Comparison of ENCODE assay signal across 8 mouse cellular contexts in the genomic region with DNA sequence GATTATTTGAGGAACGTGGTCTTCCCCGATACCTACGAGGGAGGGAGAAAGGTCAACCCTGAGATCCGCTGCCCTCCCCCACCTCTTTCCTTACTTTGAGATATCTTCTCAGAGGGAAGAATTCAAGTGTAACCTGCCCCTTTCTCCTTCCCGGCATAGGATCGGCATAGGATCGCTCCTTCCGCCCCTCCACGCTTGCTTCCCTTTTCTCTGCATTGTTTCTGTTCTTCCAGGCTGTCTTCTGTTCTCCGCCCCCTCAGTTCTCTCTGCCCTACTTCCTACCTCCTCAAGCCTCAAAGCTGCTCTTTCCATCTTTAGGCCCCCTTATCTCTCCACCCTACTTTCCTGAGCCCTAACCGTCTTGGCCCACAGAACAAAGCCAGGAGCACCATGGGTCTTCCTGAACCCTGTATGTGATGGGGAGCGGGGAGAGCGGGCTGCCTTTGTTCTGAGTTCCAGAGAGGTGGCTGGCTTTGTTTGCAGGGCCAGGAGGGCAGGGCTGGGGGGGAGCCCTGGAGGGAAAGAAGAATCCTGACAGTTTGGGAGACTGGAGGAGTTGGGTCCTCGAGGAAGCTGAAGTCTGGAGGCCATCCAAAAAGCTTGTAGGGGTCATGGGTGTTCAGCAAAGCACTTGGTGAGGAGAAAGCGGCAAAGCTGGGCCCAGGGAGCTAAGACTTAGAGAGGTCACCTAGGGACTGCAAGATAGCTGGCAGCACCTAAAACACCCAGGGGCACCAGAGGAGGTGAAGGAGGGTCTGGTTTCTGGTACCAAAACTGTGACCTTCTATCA. TPM values are rescaled to one million over a fixed set of nuclear protein-coding genes. Genes with fewer than 3 reads are reported as not detected.
A peak's percentile ranks its signal among the peaks of the same experiment; 100 is the strongest.
DNase-seq lines count a peak whose midpoint lies in the region; ATAC-seq and TF ChIP-seq lines count a peak whose summit lies in the region.

No protein-coding gene starts in this region.

- no peaks in the 10 kb centered on the region for H3K9me3 ChIP-seq in midbrain, embryonic 11.5 days (ENCODE audit: control insufficient read depth, low read length)

- peak overlapping the region; percentile 98 for H3K27ac ChIP-seq in layer of hippocampus, adult 2 months
- peak overlapping the region; percentile 95 for H3K27ac ChIP-seq in bone marrow macrophage, adult 2 months (ENCODE audit: insufficient read depth, low read depth, low read length)
- H3K27ac ChIP-seq in midbrain, embryonic 11.5 days (ENCODE audit: low read depth, low read length), result peak overlapping the region; percentile 95

- no peak for TF ChIP-seq CTCF in layer of hippocampus, adult 2 months (conservative IDR thresholded peaks at IDR 0.05)
- no peak for TF ChIP-seq CTCF in bone marrow macrophage, adult 2 months (IDR thresholded peaks at IDR 0.05; ENCODE audit: low read depth, low read length)

- H3K9ac ChIP-seq in midbrain, embryonic 11.5 days (ENCODE audit: low read length), result peak overlapping the region; percentile 97

- ATAC-seq in midbrain, embryonic 11.5 days (ENCODE audit: low FRiP score), result no peak
- ATAC-seq in activated CD4-positive, CD25-positive, alpha-beta regulatory T cell, adult 4 months, result no peak

- peaks cover 58% of the 10 kb centered on the region for H3K4me1 ChIP-seq in bone marrow macrophage, adult 2 months (ENCODE audit: control insufficient read depth, insufficient read depth, low read length)
- H3K4me1 ChIP-seq in midbrain, embryonic 11.5 days (ENCODE audit: control insufficient read depth, insufficient read depth, low read length), result peaks cover 28% of the 10 kb centered on the region

- 1% methylated on average over 15 of the region's 15 CpGs for WGBS in midbrain, embryonic 11.5 days

- TF ChIP-seq POLR2A in bone marrow macrophage, adult 2 months (IDR thresholded peaks at IDR 0.05; ENCODE audit: borderline replicate concordance, low read depth, low read length), result no peak

- no peaks in the 10 kb centered on the region for H3K27me3 ChIP-seq in midbrain, embryonic 11.5 days (ENCODE audit: control insufficient read depth, insufficient read depth, low read length)

- H3K4me3 ChIP-seq in layer of hippocampus, adult 2 months, result peak overlapping the region; percentile 76
- H3K4me3 ChIP-seq in bone marrow macrophage, adult 2 months (ENCODE audit: insufficient read depth, low read length), result peak overlapping the region; percentile 85
- H3K4me3 ChIP-seq in midbrain, embryonic 11.5 days (ENCODE audit: low read depth, low read length), result peak overlapping the region; percentile 84

- no peak for DNase-seq in layer of hippocampus, adult 2 months (ENCODE audit: low spot score in 2 of 2)
- DNase-seq in layer of hippocampus, postnatal 14 days (ENCODE audit: low spot score in 2 of 2), result no peak
- peak; percentile 50 for DNase-seq in heart, adult 8-10 months (ENCODE audit: low spot score)
- peak; percentile 55 for DNase-seq in kidney, postnatal 14 days
- peak; percentile 93 for DNase-seq in midbrain, embryonic 11.5 days (ENCODE audit: low spot score, missing footprints)
- no peak for DNase-seq in gastrocnemius, postnatal 4 days (ENCODE audit: low spot score in 2 of 2)

- H3K36me3 ChIP-seq in midbrain, embryonic 11.5 days (ENCODE audit: control insufficient read depth, insufficient read depth, low read length), result no peaks in the 10 kb centered on the region

- peak overlapping the region; percentile 89 for H3K4me2 ChIP-seq in midbrain, embryonic 11.5 days

RNA-seq across cellular contexts. Expression of gene Arhgef2, which starts 17.8 kb away (rescaled TPM):
- total RNA-seq in layer of hippocampus, adult 2 months (2021), result 100 to 1,000 TPM; 268 to 283 TPM
- total RNA-seq in layer of hippocampus, postnatal 14 days (2021), result 100 to 1,000 TPM; 258 to 259 TPM
- 140 and 154 TPM in 2 replicates for polyA plus RNA-seq in bone marrow macrophage, adult 2 months (2012; ENCODE audit: insufficient read depth, insufficient read length, missing spikeins)
- 10 to 100 TPM; 38.8 to 45.9 (median 41.4) TPM for total RNA-seq in heart, adult 8-10 months (2022)
- polyA plus RNA-seq in midbrain, embryonic 11.5 days (2014; fragmentation: Nextera tagmentation; extraction: Ambion mirVana), result 99.0 and 117 TPM in 2 replicates
- 10 to 100 TPM; 45.7 to 54.0 TPM for polyA plus RNA-seq in activated CD4-positive, CD25-positive, alpha-beta regulatory T cell, adult 4 months (2017; shearing (Covaris generic))
- 100 to 1,000 TPM; 161 to 166 TPM for total RNA-seq in gastrocnemius, postnatal 4 days (2021)

RNA-seq across cellular contexts. Expression of gene Rxfp4, which starts 29.4 kb away (rescaled TPM):
- not detected for total RNA-seq in layer of hippocampus, adult 2 months (2021)
- not detected for total RNA-seq in layer of hippocampus, postnatal 14 days (2021)
- polyA plus RNA-seq in bone marrow macrophage, adult 2 months (2012; ENCODE audit: insufficient read depth, insufficient read length, missing spikeins), result not detected in 2 replicates
- total RNA-seq in heart, adult 8-10 months (2022), result under 1 TPM in 1 of 4 experiments, not detected in 3; 0.23 TPM
- 0.14 TPM in 1 of 2 replicates, not detected in the other for polyA plus RNA-seq in midbrain, embryonic 11.5 days (2014; fragmentation: Nextera tagmentation; extraction: Ambion mirVana)
- not detected for polyA plus RNA-seq in activated CD4-positive, CD25-positive, alpha-beta regulatory T cell, adult 4 months (2017; shearing (Covaris generic))
- not detected for total RNA-seq in gastrocnemius, postnatal 4 days (2021)

RNA-seq across cellular contexts. Expression of gene Ssr2, which starts 47.9 kb away (rescaled TPM):
- total RNA-seq in layer of hippocampus, adult 2 months (2021), result 10 to 100 TPM; 86.8 to 91.6 TPM
- 100 to 1,000 TPM; 110 to 120 TPM for total RNA-seq in layer of hippocampus, postnatal 14 days (2021)
- polyA plus RNA-seq in bone marrow macrophage, adult 2 months (2012; ENCODE audit: insufficient read depth, insufficient read length, missing spikeins), result 71.3 and 83.2 TPM in 2 replicates
- 10 to 100 TPM; 60.4 to 67.0 (median 64.4) TPM for total RNA-seq in heart, adult 8-10 months (2022)
- 154 and 157 TPM in 2 replicates for polyA plus RNA-seq in midbrain, embryonic 11.5 days (2014; fragmentation: Nextera tagmentation; extraction: Ambion mirVana)
- 100 to 1,000 TPM; 163 to 193 TPM for polyA plus RNA-seq in activated CD4-positive, CD25-positive, alpha-beta regulatory T cell, adult 4 months (2017; shearing (Covaris generic))
- total RNA-seq in gastrocnemius, postnatal 4 days (2021), result 100 to 1,000 TPM; 150 to 159 TPM

Comparison
In these comparisons a context has a peak if more than half of its experiments do, and no peak if none do; other contexts are left out.
1. DNase-seq: peak in heart, adult 8-10 months (single experiment), kidney, postnatal 14 days (single experiment) and midbrain, embryonic 11.5 days (single experiment); none in layer of hippocampus, adult 2 months (0 of 2), layer of hippocampus, postnatal 14 days (0 of 2) and gastrocnemius, postnatal 4 days (0 of 2).
2. Peak in every context shown above with its lines, with median percentiles within 50 percentile points of each other: H3K27ac ChIP-seq and H3K4me3 ChIP-seq.